Mouse (Mus musculus) C2C12 (cell line): ENCODE results near the gene Hcn2.
A peak's percentile ranks its signal among the peaks of the same experiment; 100 is the strongest.

Source experiments
- CEBPB ChIP-seq: IDR thresholded peaks from one replicate; pipeline ENCODE4 v1.6.1; 2011; ENCODE audit warnings: low read depth, mild to moderate bottlenecking, control low read depth, moderate library complexity
- CTCF ChIP-seq: IDR thresholded peaks from one replicate; pipeline ENCODE4 v1.5.1; 2011; ENCODE audit not compliant: control insufficient read depth, insufficient read depth, insufficient read length
- FOSL1 ChIP-seq: IDR thresholded peaks from one replicate; pipeline ENCODE4 v1.8.0; 2011; ENCODE audit warnings: mild to moderate bottlenecking, low read length; ENCODE audit not compliant: poor library complexity, insufficient read depth, severe bottlenecking
- MAX ChIP-seq: IDR thresholded peaks from one replicate; pipeline ENCODE4 v1.6.1; 2011; ENCODE audit warnings: mild to moderate bottlenecking, control low read depth
- MYOD1 ChIP-seq: IDR thresholded peaks from one replicate; pipeline ENCODE4 v1.6.1; 2011; ENCODE audit warnings: low read depth; ENCODE audit not compliant: control insufficient read depth, insufficient read length
- MYOG ChIP-seq: IDR thresholded peaks from one replicate; pipeline ENCODE4 v1.6.1; 2011; ENCODE audit not compliant: control insufficient read depth, insufficient read length; ENCODE audit errors: extremely low read depth
- USF1 ChIP-seq: IDR thresholded peaks from one replicate; pipeline ENCODE4 v1.6.1; 2011; ENCODE audit warnings: low read depth, mild to moderate bottlenecking, control low read depth, moderate library complexity

GRCm38 (mm10) chr10:79768400-79768799 is 52.0 kb downstream of the Hcn2 start:
- TF ChIP-seq CTCF = peak; percentile 87
- TF ChIP-seq USF1 = no peak
- no peak for TF ChIP-seq MYOD1
- TF ChIP-seq MAX = peak; percentile 45
- TF ChIP-seq MYOG = no peak
- TF ChIP-seq CEBPB = no peak
- TF ChIP-seq FOSL1 = no peak
